In genomic region chr10:115406393-115406792, GRCm38 (mm10) we compare ENCODE assay signal across 9 mouse cellular contexts. TPM values are rescaled to one million over a fixed set of nuclear protein-coding genes. Genes with fewer than 3 reads are reported as not detected.
DNase-seq lines count a peak whose midpoint lies in the region; ATAC-seq and TF ChIP-seq lines count a peak whose summit lies in the region.
"Had no signal": no experiment of that assay in that cellular context is flagged by ENCODE, and none has a peak within 500 bp of the region (broad histone marks: within the 10 kb centered on the region; RNA-seq: fewer than 3 reads in every experiment).

No protein-coding gene starts in this region.

- no peak overlapping the region for H3K4me3 ChIP-seq in hindbrain, embryonic 10.5 days
- no peak overlapping the region for H3K4me3 ChIP-seq in hindbrain, embryonic 12.5 days
- no peak overlapping the region for H3K4me3 ChIP-seq in stomach, postnatal 0 days (ENCODE audit: low read depth, low read length)
- H3K4me3 ChIP-seq: embryonic facial prominence, embryonic 12.5 days had no signal

- no peaks in the 10 kb centered on the region for H3K27me3 ChIP-seq in hindbrain, embryonic 10.5 days (ENCODE audit: insufficient read depth, poor library complexity, severe bottlenecking)
- H3K27me3 ChIP-seq in hindbrain, embryonic 12.5 days, result no peaks in the 10 kb centered on the region
- H3K27me3 ChIP-seq in stomach, postnatal 0 days (ENCODE audit: control insufficient read depth, insufficient read depth, low read length), result no peaks in the 10 kb centered on the region
- H3K27me3 ChIP-seq: embryonic facial prominence, embryonic 12.5 days had no signal

- no peak overlapping the region for H3K27ac ChIP-seq in hindbrain, embryonic 10.5 days
- no peak overlapping the region for H3K27ac ChIP-seq in hindbrain, embryonic 12.5 days
- no peak overlapping the region for H3K27ac ChIP-seq in stomach, postnatal 0 days (replicated peaks)
- H3K27ac ChIP-seq: embryonic facial prominence, embryonic 12.5 days had no signal

- no peaks in the 10 kb centered on the region for H3K9me3 ChIP-seq in hindbrain, embryonic 10.5 days
- H3K9me3 ChIP-seq in hindbrain, embryonic 12.5 days (replicated peaks), result no peaks in the 10 kb centered on the region
- H3K9me3 ChIP-seq in stomach, postnatal 0 days (ENCODE audit: control insufficient read depth, low read length), result no peaks in the 10 kb centered on the region
- H3K9me3 ChIP-seq: embryonic facial prominence, embryonic 12.5 days had no signal

- DNase-seq in hindbrain, embryonic 10.5 days (ENCODE audit: low spot score), result peak; percentile 56
- peak; percentile 83 for DNase-seq in NIH3T3 (ENCODE audit: low read depth)
- peak; percentile 53 to 73 for DNase-seq in cerebellum, postnatal 25 days
- peak; percentile 6 to 13 for DNase-seq in gastrocnemius, adult 8-10 months (ENCODE audit: low spot score in 2 of 2)
- DNase-seq in layer of hippocampus, postnatal 10 days (ENCODE audit: low spot score in 2 of 2), result peak; percentile 64 to 72
- peak; percentile 68 for DNase-seq in stomach, postnatal 0 days (ENCODE audit: low spot score)

- H3K9ac ChIP-seq in hindbrain, embryonic 12.5 days, result no peak overlapping the region
- no peak overlapping the region for H3K9ac ChIP-seq in stomach, postnatal 0 days (ENCODE audit: low read length)
- H3K9ac ChIP-seq: embryonic facial prominence, embryonic 12.5 days had no signal

- peak; percentile 83 for TF ChIP-seq CTCF in stomach, postnatal 0 days (IDR thresholded peaks at IDR 0.05; ENCODE audit: low read depth)

- no peak overlapping the region for H3K4me2 ChIP-seq in hindbrain, embryonic 12.5 days (replicated peaks)
- H3K4me2 ChIP-seq in stomach, postnatal 0 days (replicated peaks; ENCODE audit: low read depth), result no peak overlapping the region
- H3K4me2 ChIP-seq: embryonic facial prominence, embryonic 12.5 days had no signal

- H3K4me1 ChIP-seq in hindbrain, embryonic 10.5 days (replicated peaks), result no peaks in the 10 kb centered on the region
- H3K4me1 ChIP-seq in hindbrain, embryonic 12.5 days, result no peaks in the 10 kb centered on the region
- no peaks in the 10 kb centered on the region for H3K4me1 ChIP-seq in stomach, postnatal 0 days (replicated peaks; ENCODE audit: control insufficient read depth, insufficient read depth)
- H3K4me1 ChIP-seq: embryonic facial prominence, embryonic 12.5 days had no signal

- TF ChIP-seq EP300 in stomach, postnatal 0 days (optimal IDR thresholded peaks at IDR 0.05), result no peak

- ATAC-seq in hindbrain, embryonic 12.5 days (ENCODE audit: low FRiP score), result no peak
- peak; percentile 97 for ATAC-seq in megakaryocyte progenitor cell, adult 5-6 weeks (replicated peaks; ENCODE audit: poor library complexity)
- ATAC-seq in stomach, postnatal 0 days (ENCODE audit: low FRiP score, low TSS enrichment), result no peak

- WGBS in hindbrain, embryonic 10.5 days, result 72% methylated on average over 6 of the region's 6 CpGs
- 74% methylated on average over 6 of the region's 6 CpGs for WGBS in hindbrain, embryonic 12.5 days
- WGBS in stomach, postnatal 0 days, result 67% methylated on average over 6 of the region's 6 CpGs

- peaks cover 92% of the 10 kb centered on the region for H3K36me3 ChIP-seq in hindbrain, embryonic 10.5 days
- peaks cover 61% of the 10 kb centered on the region for H3K36me3 ChIP-seq in hindbrain, embryonic 12.5 days
- H3K36me3 ChIP-seq in stomach, postnatal 0 days (ENCODE audit: control insufficient read depth, insufficient read depth, low read length), result peaks cover 5% of the 10 kb centered on the region

RNA-seq across cellular contexts. Expression of gene Zfc3h1, which starts 21.6 kb away (rescaled TPM):
- polyA plus RNA-seq in hindbrain, embryonic 10.5 days (2016; fragmentation: Nextera tagmentation; extraction: Ambion mirVana), result 13.3 and 19.3 TPM in 2 replicates
- polyA plus RNA-seq in hindbrain, embryonic 12.5 days (2016; fragmentation: Nextera tagmentation; extraction: Ambion mirVana), result 26.3 and 28.2 TPM in 2 replicates
- 1 to 10 TPM; 6.5 to 9.9 (median 8.8) TPM for total RNA-seq in gastrocnemius, adult 8-10 months (2022)
- 10 to 100 TPM; 50.1 to 54.9 TPM for total RNA-seq in layer of hippocampus, postnatal 10 days (2021)
- total RNA-seq in megakaryocyte progenitor cell, adult 5-6 weeks (2015), result 34.4 and 51.9 TPM in 2 replicates
- total RNA-seq in megakaryocyte progenitor cell, adult 5-6 weeks (2017), result 23.2 and 32.0 TPM in 2 replicates
- 6.7 and 8.7 TPM in 2 replicates for polyA plus RNA-seq in stomach, postnatal 0 days (2015; fragmentation: Nextera tagmentation; extraction: Ambion mirVana)

RNA-seq across cellular contexts. Expression of gene Thap2, which starts 22.1 kb away (rescaled TPM):
- 23.5 and 25.8 TPM in 2 replicates for polyA plus RNA-seq in hindbrain, embryonic 10.5 days (2016; fragmentation: Nextera tagmentation; extraction: Ambion mirVana)
- polyA plus RNA-seq in hindbrain, embryonic 12.5 days (2016; fragmentation: Nextera tagmentation; extraction: Ambion mirVana), result 34.2 and 38.5 TPM in 2 replicates
- total RNA-seq in gastrocnemius, adult 8-10 months (2022), result 1 to 10 TPM; 3.4 to 10.0 (median 5.7) TPM
- 10 to 100 TPM; 12.2 to 13.4 TPM for total RNA-seq in layer of hippocampus, postnatal 10 days (2021)
- total RNA-seq in megakaryocyte progenitor cell, adult 5-6 weeks (2015), result 8.8 and 14.2 TPM in 2 replicates
- 9.9 and 13.1 TPM in 2 replicates for total RNA-seq in megakaryocyte progenitor cell, adult 5-6 weeks (2017)
- polyA plus RNA-seq in stomach, postnatal 0 days (2015; fragmentation: Nextera tagmentation; extraction: Ambion mirVana), result 13.1 and 13.7 TPM in 2 replicates

RNA-seq across cellular contexts. Expression of gene Tmem19, which starts 44.1 kb away (rescaled TPM):
- polyA plus RNA-seq in hindbrain, embryonic 10.5 days (2016; fragmentation: Nextera tagmentation; extraction: Ambion mirVana), result 33.9 and 35.8 TPM in 2 replicates
- polyA plus RNA-seq in hindbrain, embryonic 12.5 days (2016; fragmentation: Nextera tagmentation; extraction: Ambion mirVana), result 41.9 and 44.6 TPM in 2 replicates
- 10 to 100 TPM; 12.2 to 22.6 (median 14.9) TPM for total RNA-seq in gastrocnemius, adult 8-10 months (2022)
- total RNA-seq in layer of hippocampus, postnatal 10 days (2021), result 10 to 100 TPM; 49.8 to 52.0 TPM
- 13.1 and 14.3 TPM in 2 replicates for total RNA-seq in megakaryocyte progenitor cell, adult 5-6 weeks (2015)
- total RNA-seq in megakaryocyte progenitor cell, adult 5-6 weeks (2017), result 14.5 and 19.4 TPM in 2 replicates
- 26.3 and 29.5 TPM in 2 replicates for polyA plus RNA-seq in stomach, postnatal 0 days (2015; fragmentation: Nextera tagmentation; extraction: Ambion mirVana)

Comparison
In these comparisons a context has a peak if more than half of its experiments do, and no peak if none do; other contexts are left out.
1. DNase-seq: peak in every context shown above with its lines; median percentile 83 in NIH3T3; 68 in layer of hippocampus, postnatal 10 days; 68 in stomach, postnatal 0 days; 63 in cerebellum, postnatal 25 days; 56 in hindbrain, embryonic 10.5 days; 10 in gastrocnemius, adult 8-10 months.